Mouse (Mus musculus) embryonic fibroblast, embryonic 13.5 days (primary cell): Measurements from ENCODE around the gene Wdfy3.

Source experiments
- CTCF ChIP-seq: IDR thresholded peaks from 2 replicates; pipeline ENCODE4 v1.5.1; 2011; ENCODE audit warnings: mild to moderate bottlenecking, control low read depth, low read length, moderate library complexity, borderline replicate concordance; ENCODE audit not compliant: insufficient read depth
- POLR2A ChIP-seq: IDR thresholded peaks from 2 replicates; pipeline ENCODE4 v1.6.1; 2011; ENCODE audit warnings: low read depth, mild to moderate bottlenecking, control low read depth, low read length, moderate library complexity

DNA sequence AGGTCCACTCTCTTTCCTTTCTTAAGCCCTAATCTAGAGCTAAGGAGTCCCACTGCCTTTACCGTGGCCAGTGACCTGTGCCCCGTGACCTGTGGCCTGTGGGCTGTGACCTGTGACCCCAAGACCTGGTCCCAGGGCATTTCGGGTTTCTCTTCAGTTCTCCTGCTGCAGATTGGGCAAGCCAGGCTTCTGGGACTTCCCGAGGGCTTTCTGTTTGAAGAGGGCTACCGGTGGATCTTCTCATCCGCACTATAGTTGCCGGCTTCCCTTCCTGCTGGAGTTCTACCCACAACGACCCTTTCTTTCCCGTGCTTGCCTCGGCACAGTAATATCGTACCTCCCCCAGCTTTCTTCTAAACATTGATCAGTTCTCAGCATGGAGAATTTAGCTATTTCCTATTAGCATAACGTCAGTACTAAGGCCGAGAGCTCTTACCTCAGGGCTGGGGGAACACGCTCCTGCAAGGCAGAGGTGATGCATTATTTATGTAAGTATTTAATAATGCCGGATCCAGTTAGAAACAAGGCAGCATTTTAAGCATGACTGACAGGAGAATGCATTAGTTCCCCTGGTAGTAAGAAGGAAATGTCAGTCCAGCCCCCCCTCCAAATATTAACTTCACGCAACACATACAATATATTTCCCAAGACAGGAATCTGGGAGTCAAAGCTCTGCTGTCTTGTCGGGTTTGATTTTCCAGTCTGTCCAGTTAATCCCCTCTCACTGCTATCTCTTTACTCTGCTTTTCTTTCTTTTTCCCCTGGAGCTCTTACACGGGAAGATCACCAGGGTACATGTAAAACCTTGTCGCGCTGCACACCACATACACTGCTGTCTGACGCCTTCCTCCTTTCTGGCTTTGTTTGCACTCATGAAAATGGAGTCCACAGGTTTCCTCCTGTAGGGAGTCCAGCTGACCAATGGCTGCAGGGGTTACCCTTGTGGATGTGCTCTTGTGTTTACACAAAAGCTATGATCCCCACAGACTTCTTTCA lies 30.8 kb upstream of the Wdfy3 start:
- TF ChIP-seq POLR2A (no peak), CTCF (no peak)
